Mouse (Mus musculus) hindbrain, postnatal 0 days (tissue): Measurements from ENCODE around the gene E130116L18Rik. TPM values are rescaled to one million over a fixed set of nuclear protein-coding genes. Genes with fewer than 3 reads are reported as not detected.
"Not testable (repeated sequence)": the region's sequence is repeated elsewhere in the genome, so short reads cannot be mapped to it uniquely, and the experiment has no call there.

ENCODE experiments used
- ATAC-seq: fragments of 200-750 bp; cut with Nextera tagmentation; 2 replicates; pipeline ENCODE4 v1.8.0; 2017; ENCODE audit warnings: mild to moderate bottlenecking, moderate TSS enrichment, moderate library complexity
- DNase-seq: peaks from one replicate; pipeline ENCODE4 v3.0.0-alpha.2; 2015; ENCODE audit warnings: low spot score
- H3K27ac ChIP-seq: fragments of 300-500 bp; sonication (generic); 2 replicates; pipeline ENCODE4 v1.5.1; 2014; ENCODE audit warnings: mild to moderate bottlenecking
- H3K27me3 ChIP-seq: fragments of 300-500 bp; sonication (generic); 2 replicates; pipeline ENCODE4 v1.6.1; 2014; ENCODE audit warnings: low read length, mixed read lengths; ENCODE audit not compliant: insufficient read depth
- H3K36me3 ChIP-seq: fragments of 300-500 bp; sonication (generic); 2 replicates; pipeline ENCODE4 v1.6.1; 2014; ENCODE audit warnings: low read length, mixed read lengths; ENCODE audit not compliant: insufficient read depth
- H3K4me1 ChIP-seq: fragments of 300-500 bp; sonication (generic); 2 replicates; pipeline ENCODE4 v1.6.1; 2014; ENCODE audit warnings: antibody characterized with exemption, low read length, mixed read lengths; ENCODE audit not compliant: insufficient read depth
- H3K4me2 ChIP-seq: fragments of 300-500 bp; sonication (generic); 2 replicates; pipeline ENCODE4 v1.6.1; 2014; ENCODE audit warnings: low read depth, mild to moderate bottlenecking, low read length, moderate library complexity, mixed read lengths
- H3K4me3 ChIP-seq: fragments of 300-500 bp; sonication (generic); 2 replicates; pipeline ENCODE4 v1.5.1; 2014; ENCODE audit warnings: low read length
- H3K9ac ChIP-seq: fragments of 300-500 bp; sonication (generic); replicated peaks from 2 replicates; pipeline ENCODE4 v1.6.1; 2014; ENCODE audit warnings: mild to moderate bottlenecking, low read length, moderate library complexity, mixed read lengths
- H3K9me3 ChIP-seq: fragments of 300-500 bp; sonication (generic); 2 replicates; pipeline ENCODE4 v1.6.1; 2016; ENCODE audit warnings: low read length, mixed read lengths
- CTCF ChIP-seq: IDR thresholded peaks from 2 replicates; pipeline ENCODE4 v1.5.1; 2016; ENCODE audit warnings: antibody characterized with exemption, control low read depth, low read depth
- WGBS: fragments of 180-500 bp; shearing (Covaris S2); extraction: QIAGEN DNeasy Blood & Tissue Kit; methylation state at CpG from one replicate; pipeline ENCODE4 v1.1.7; 2014; 5-methylcytosine and 5-hydroxymethylcytosine counted together
- polyA plus RNA-seq: library from polyadenylated mRNA; unstranded; fragments of >200 nt; fragmentation: Nextera tagmentation; extraction: Ambion mirVana; gene quantifications from 2 replicates; pipeline ENCODE4 v1.2.1, GENCODE M21; 2015
- total RNA-seq: library from RNA; depleted of rRNA; stranded (reverse); fragments of >200 nt; gene quantifications from 2 replicates; pipeline ENCODE4 v1.2.3, GENCODE M21; 2014

The E130116L18Rik gene
- total and polyA plus RNA-seq, 2 experiments from 2014 or later = 1.3 TPM; not detected in 1

- Histone ChIP-seq H3K27ac (no peak overlapping the region), H3K36me3 (peaks cover 59% of the 10 kb centered on the region), H3K9me3 (no peaks in the 10 kb centered on the region), H3K4me2 (no peak overlapping the region), H3K9ac (no peak overlapping the region), H3K4me3 (no peak overlapping the region), H3K27me3 (no peaks in the 10 kb centered on the region), H3K4me1 (no peaks in the 10 kb centered on the region)
- 91% methylated on average over 8 of the region's 8 CpGs for WGBS
- DNase-seq (no peak), ATAC-seq (no peak)
- no peak for TF ChIP-seq CTCF
Observed at GRCm38 (mm10) chr5:25252825-25253544, 30.0 kb upstream of the E130116L18Rik start.

GRCm38 (mm10) chr5:25252423-25252822 lies 29.5 kb upstream of the E130116L18Rik start:
- Histone ChIP-seq H3K27me3 (no peaks in the 10 kb centered on the region), H3K27ac (no peak overlapping the region), H3K4me3 (no peak overlapping the region), H3K4me2 (no peak overlapping the region), H3K4me1 (no peaks in the 10 kb centered on the region), H3K9me3 (no peaks in the 10 kb centered on the region), H3K36me3 (peaks cover 53% of the 10 kb centered on the region), H3K9ac (no peak overlapping the region)
- ATAC-seq (no peak), DNase-seq (no peak)
- TF ChIP-seq CTCF = no peak
- WGBS = 81% methylated on average over 2 of the region's 2 CpGs

- Histone ChIP-seq H3K9me3 (no peaks in the 10 kb centered on the region), H3K4me2 (no peak overlapping the region), H3K4me3 (no peak overlapping the region), H3K4me1 (no peaks in the 10 kb centered on the region), H3K9ac (no peak overlapping the region), H3K36me3 (peaks cover 20% of the 10 kb centered on the region), H3K27me3 (no peaks in the 10 kb centered on the region), H3K27ac (no peak overlapping the region)
- TF ChIP-seq CTCF = no peak
- WGBS = 85% methylated on average over 3 of the region's 3 CpGs
- DNase-seq (no peak), ATAC-seq (no peak)
Observed at GRCm38 (mm10) chr5:25247036-25247435, 24.1 kb upstream of the E130116L18Rik start.

GRCm38 (mm10) chr5:25246473-25246865 lies 23.5 kb upstream of the E130116L18Rik start:
- DNase-seq (no peak), ATAC-seq (no peak)
- H3K27me3 ChIP-seq = no peaks in the 10 kb centered on the region
- peaks cover 15% of the 10 kb centered on the region for H3K36me3 ChIP-seq
- WGBS = 80% methylated on average over 1 of the region's 1 CpGs
- no peak overlapping the region for H3K4me2 ChIP-seq
- H3K4me3 ChIP-seq = no peak overlapping the region
- no peaks in the 10 kb centered on the region for H3K9me3 ChIP-seq
- H3K27ac ChIP-seq = no peak overlapping the region
- H3K4me1 ChIP-seq = no peaks in the 10 kb centered on the region
- no peak overlapping the region for H3K9ac ChIP-seq
- TF ChIP-seq CTCF = no peak

DNA sequence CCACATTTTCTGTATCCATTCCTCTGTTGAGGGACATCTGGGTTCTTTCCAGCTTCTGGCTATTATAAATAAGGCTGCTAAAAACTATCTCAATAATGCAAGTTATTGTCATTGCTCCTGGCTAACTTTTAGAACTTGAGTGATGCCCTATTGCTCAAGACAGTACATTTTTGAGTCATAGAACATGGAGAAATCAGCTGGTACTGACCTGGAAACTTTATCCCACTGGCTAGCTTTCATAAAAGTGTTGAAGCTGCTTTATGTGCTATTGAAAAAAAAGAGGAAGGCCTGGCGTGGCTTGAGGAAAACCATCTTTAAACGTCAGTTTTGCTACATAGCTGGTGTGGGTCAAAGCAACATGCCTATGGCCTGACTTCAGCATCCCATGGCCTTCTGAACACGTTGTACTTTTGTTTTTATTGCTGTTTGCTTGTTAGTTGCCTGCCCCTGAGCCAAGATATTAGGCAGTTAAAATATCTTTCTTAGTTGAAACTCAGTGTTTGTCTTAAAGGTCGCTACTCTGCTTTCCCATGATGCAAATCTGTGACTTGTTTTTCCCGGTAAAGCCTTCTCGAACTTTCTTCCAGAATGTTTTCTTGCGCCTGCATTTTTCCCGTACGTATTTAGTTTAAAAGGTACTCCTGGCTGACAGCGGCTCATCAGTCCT lies 23.0 kb upstream of the E130116L18Rik start:
- Histone ChIP-seq H3K27me3 (no peaks in the 10 kb centered on the region), H3K4me3 (no peak overlapping the region), H3K9ac (no peak overlapping the region), H3K4me1 (no peaks in the 10 kb centered on the region), H3K9me3 (no peaks in the 10 kb centered on the region), H3K36me3 (peaks cover 10% of the 10 kb centered on the region), H3K4me2 (no peak overlapping the region), H3K27ac (no peak overlapping the region)
- 89% methylated on average over 10 of the region's 10 CpGs for WGBS
- DNase-seq = no peak
- ATAC-seq = no peak
- no peak for TF ChIP-seq CTCF

DNA sequence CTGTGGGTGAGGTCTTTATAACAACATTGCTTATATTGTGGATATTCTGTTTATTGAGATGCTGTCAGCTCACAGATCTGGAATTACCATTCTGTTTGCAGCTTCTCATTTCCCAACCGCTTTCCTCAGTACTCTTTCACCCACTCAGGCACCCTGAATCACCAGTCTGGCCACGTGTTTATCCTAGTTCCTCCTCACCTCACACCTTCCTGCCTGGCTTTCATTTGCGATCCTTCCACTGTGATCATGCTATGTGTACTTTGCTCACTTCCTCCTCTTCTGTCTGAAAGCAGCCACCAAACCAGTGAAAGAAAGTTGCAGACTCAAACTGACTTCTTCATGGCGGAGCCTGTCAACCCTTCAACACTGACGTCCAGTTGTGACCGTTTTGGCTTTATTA lies 20.1 kb upstream of the E130116L18Rik start:
- H3K36me3 ChIP-seq = no peaks in the 10 kb centered on the region
- no peak overlapping the region for H3K27ac ChIP-seq
- no peak overlapping the region for H3K4me3 ChIP-seq
- 91% methylated on average over 6 of the region's 6 CpGs for WGBS
- H3K4me1 ChIP-seq = no peaks in the 10 kb centered on the region
- H3K9me3 ChIP-seq = no peaks in the 10 kb centered on the region
- H3K27me3 ChIP-seq = no peaks in the 10 kb centered on the region
- ATAC-seq (no peak), DNase-seq (no peak)
- H3K9ac ChIP-seq = no peak overlapping the region
- H3K4me2 ChIP-seq = no peak overlapping the region
- TF ChIP-seq CTCF = no peak

DNA sequence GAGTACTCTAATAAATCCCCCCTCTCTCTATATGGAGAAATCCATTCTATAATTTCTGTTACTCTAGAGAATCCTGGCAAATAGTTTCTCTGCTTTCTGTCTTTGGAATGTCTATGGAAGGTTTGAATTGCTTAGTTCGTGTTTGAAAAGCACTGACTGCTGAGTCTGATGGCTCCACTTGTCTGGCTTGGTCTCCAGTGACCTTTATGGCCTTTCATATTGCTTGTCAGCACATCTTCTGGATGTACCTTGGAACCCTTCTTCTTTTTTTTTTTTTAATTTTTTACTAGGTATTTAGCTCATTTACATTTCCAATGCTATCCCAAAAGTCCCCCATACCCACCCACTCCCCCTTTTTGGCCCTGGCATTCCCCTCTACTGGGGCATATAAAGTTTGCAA lies 1.4 kb upstream of the E130116L18Rik start:
- H3K9me3 ChIP-seq, H3K4me1 ChIP-seq, H3K27ac ChIP-seq, H3K4me3 ChIP-seq, H3K36me3 ChIP-seq, H3K27me3 ChIP-seq, DNase-seq, ATAC-seq, H3K9ac ChIP-seq: not testable (repeated sequence)
- H3K4me2 ChIP-seq = peak overlapping the region; percentile 75; the same call in 1 of the 2 replicates
- 81% methylated on average over 1 of the region's 1 CpGs for WGBS
